Mouse (Mus musculus) testis, adult 2 months (tissue): ENCODE data around the gene H2-Q2.
"Not testable (repeated sequence)": the region's sequence is repeated elsewhere in the genome, so short reads cannot be mapped to it uniquely, and the experiment has no call there.

Experiments used
- CTCF ChIP-seq: fragments of 200-500 bp; IDR thresholded peaks from 2 replicates; pipeline ENCODE4 v1.5.1; 2012; ENCODE audit warnings: low read depth, mild to moderate bottlenecking, inconsistent platforms, low read length, moderate library complexity; ENCODE audit not compliant: control insufficient read depth, insufficient read depth, insufficient replicate concordance
- POLR2A ChIP-seq: fragments of 200-500 bp; IDR thresholded peaks from 2 replicates; pipeline ENCODE4 v1.6.1; 2012; ENCODE audit warnings: low read depth, mild to moderate bottlenecking, inconsistent platforms, low read length, moderate library complexity; ENCODE audit not compliant: control insufficient read depth

DNA sequence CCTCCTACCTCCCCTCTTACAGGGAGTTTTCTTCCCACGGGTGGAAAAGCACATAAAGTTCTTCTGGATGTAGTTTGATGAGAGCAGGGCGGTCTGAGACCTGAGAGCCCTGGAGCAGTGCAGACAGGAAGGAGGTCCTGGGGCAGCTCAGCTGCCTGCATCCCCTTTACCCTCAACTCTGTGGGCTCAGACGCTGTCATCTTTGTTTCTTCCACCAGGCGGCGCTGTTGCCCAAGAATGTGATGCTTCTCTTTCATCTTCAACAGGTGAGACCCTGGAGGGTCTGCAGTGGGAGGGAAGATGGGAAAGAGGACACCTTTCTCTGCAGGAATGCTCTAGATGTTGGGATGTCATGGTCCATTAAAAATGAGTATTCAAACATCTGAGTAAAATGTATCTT lies 46.2 kb upstream of the H2-Q2 start:
- TF ChIP-seq POLR2A: not testable (repeated sequence)
- TF ChIP-seq CTCF: peak; percentile 83; the same call in 1 of the 2 replicates
